Mouse (Mus musculus) urinary bladder, adult 2 months (tissue): ENCODE data around the gene Btf3. TPM values are rescaled to one million over a fixed set of nuclear protein-coding genes. Genes with fewer than 3 reads are reported as not detected.
A peak's percentile ranks its signal among the peaks of the same experiment; 100 is the strongest.

Experiments used
- DNase-seq: peaks from one replicate; pipeline ENCODE4 v3.0.0; 2022; ENCODE audit warnings: low spot score
- polyA plus RNA-seq: library from polyadenylated mRNA; depleted of rRNA; stranded (reverse); fragments of >200 nt; gene quantifications from 2 replicates; pipeline ENCODE4 v1.2.3, GENCODE M21; 2012; rRNA removed

Btf3 gene
- 665 and 770 TPM in 2 replicates for polyA plus RNA-seq

DNA sequence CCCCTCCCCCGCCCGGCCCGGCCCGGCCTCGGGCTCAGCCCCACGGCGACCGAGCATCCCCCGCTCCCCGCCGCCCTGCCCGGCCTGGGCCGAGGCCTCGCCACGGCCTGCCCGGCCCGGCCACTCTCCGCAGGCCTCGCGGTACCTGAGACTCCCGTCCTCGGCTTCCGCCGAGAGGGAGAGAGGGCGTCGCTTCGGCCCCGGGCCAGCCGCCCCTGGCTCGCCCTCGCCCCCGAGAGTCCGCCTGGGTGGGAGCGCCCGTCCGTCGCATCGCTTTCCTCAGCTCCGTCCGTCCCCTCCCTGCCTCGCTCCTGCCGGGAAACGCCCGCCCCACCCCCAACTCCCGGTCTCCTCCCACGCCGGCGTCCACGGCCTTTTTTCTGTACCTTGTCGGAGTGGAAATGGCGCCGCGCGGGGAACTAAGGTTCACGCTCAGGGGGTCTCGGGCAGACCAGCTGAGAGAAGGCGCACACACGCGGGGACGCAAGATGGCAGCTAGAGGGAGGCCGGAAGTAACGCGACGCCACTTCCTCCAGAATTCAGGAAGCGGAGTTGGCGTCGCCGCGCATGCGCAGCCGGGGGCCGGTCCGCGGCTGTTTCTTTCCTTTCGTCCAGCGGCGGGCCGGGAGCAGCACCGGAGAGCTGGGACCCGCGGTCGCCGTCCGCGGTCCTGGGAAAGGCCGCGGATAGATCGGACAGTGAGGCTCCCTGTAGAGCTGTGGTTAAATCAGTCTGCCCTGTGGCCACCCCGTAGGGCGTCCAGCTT lies at the start of gene Btf3:
Gene Btf3 (minus strand): TSS at position 527 of the 766 bp plus-strand sequence.
- peak; percentile 83 for DNase-seq

DNA sequence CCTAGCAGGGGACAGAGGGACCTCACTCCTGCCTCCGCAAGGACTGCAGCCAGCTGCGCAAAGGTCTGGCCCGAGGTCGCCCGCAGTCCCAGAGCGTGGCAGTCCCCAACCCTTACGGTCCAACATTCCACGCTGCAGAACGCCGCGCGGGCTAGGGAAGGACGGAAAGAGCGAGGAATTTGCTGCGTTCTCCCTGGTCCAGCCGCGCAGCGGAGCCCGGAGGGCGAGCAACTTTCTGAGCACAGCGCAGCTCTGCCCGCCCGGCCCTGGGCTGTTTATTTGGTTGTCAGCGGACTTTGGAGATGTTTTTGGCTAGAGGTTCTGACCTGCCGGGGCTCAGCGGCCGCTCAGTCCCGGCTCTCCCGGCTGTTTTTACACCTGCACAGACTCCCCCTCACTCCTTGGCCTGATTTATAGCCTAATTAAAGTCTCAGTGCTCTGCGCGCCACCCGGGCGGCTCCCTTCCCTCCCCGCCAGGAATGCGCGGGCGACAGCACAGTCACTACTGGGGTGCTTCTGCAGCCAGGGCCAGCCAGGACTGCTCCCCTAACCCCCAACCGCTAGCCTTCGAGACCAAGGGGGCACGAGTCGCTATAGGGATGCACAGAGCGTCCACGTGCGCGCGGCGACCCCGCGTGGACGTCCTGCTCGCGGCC lies 49.1 kb upstream of the Btf3 start:
- DNase-seq: no peak

DNA sequence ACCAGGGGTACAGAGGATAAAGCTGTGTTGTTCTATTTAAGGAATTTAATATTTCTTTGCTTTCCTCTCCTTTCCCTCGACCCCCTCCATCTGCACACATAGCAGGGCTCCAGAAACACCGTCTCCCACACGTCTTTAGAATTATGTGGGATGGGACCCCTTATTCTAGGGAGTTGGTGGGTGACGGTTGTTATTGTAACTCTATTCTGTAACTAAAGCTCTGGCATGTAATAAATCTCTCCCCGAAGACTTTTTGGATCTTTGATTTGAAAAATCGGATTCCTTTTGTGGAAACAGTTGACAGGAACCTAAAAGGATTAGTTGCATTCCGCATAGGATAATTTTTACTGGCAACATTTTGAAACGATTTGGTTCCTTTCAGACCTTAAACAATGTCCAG lies 48.3 kb upstream of the Btf3 start:
- DNase-seq: no peak

DNA sequence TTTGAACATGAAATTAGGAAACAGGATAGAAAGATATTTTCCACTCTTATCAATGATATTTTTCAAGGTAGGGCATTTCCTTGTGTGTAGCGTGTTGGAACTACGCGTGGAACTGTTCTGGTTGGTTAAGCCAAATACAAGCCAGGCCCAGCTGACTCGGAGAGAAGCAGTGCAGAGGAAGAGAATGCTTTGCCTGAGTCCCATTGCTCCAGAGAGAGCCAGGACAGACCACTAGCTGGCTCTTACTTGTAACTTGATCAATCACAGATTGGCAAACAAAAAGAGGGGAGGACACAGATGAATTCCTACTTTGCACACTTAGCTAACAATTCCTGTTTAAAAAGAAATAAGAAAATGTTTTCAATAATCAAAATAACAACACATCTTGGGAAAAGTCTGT lies 46.2 kb upstream of the Btf3 start:
- DNase-seq: no peak

DNA sequence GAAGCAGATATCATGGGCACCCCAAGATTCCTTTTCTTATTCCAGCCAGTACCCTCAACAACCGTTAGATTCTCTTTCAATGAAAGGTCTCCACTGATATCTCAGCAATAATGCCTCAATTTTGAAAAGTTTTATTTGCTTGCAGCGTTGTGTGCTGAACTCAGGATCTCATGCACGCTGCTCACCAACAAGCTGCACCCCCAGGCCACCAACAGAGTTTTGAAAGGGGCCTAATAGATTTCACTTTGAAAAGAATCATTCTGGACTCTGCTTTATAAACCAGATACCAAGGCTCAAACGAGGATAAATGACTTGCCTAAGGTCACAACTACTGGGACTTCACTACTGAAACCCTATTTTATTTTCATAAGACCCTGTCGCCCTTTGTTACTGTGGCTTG lies 44.4 kb upstream of the Btf3 start:
- no peak for DNase-seq

DNA sequence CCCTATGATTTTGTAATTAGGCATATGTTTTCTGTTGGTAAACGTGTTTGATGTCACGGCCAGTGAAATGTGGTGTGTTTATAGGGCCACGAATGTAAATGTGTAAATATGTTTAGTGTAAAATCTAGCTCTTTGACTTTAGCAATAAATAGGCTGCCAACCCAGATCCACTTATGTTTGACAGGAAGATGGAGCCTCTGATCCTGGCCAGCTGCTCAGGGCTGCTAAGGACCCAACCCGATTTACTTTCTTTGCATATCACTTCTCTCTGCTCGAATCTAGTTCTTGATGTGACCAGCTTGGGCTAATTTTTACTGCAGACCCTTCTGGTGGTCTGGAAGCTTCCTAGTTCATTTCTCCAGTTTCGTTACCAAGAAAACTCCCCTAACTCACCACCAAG lies 43.6 kb upstream of the Btf3 start:
- no peak for DNase-seq

DNA sequence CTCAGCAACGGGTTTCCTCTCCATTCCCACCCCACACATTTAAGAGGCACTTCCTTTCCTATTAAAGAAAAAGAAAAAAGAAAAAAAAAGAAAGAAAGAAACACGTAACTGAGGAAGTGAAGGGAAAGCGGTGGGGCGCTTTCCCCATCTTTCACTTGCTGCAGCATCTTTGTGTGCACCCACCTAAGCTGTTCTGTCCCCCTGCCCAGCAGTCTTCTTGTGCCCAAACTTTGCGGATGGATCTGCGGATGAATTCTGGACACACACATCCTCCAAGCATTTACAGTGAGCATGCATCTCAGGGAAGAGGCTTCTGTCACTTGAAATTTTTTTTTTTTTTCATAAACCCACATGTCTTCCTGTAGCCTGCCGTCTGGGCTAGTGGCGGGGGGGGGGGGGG lies 42.5 kb upstream of the Btf3 start:
- no peak for DNase-seq

DNA sequence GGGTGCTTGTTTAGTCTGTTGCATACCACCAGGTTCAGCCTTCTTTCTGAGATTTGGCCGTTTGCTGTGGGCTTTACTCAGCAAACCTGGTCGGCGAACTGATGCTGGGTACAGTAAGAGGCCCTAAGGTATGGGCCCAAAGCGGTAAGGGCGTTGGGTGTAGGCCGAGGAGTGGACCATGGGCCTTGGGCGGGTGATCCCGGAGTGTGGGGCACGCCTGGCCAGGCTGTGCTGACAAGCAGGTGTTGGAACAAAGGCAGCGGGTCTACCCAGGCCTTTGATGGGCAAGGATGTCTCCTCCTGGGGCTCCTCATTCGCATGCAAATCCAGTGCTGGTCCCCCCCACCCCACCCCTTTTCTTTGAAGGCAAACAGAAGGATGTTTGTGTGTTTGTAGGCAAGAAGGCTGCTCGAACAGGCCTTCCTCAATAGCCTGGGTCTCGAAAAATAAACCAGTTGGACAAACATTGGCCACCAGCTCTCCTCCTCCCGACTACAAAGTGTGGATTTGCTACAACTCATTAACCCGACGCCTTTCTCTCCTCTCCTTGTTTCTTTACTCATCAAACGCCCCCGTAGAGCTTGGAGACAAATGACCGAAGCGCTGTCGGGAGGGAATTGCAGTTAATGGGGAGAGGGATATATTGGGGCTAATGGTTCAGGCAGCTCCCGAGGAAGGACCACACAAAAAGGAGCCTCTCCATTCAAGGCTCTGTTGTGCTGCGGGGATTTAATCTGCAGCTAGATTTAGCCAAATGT lies 41.8 kb upstream of the Btf3 start:
- no peak for DNase-seq

DNA sequence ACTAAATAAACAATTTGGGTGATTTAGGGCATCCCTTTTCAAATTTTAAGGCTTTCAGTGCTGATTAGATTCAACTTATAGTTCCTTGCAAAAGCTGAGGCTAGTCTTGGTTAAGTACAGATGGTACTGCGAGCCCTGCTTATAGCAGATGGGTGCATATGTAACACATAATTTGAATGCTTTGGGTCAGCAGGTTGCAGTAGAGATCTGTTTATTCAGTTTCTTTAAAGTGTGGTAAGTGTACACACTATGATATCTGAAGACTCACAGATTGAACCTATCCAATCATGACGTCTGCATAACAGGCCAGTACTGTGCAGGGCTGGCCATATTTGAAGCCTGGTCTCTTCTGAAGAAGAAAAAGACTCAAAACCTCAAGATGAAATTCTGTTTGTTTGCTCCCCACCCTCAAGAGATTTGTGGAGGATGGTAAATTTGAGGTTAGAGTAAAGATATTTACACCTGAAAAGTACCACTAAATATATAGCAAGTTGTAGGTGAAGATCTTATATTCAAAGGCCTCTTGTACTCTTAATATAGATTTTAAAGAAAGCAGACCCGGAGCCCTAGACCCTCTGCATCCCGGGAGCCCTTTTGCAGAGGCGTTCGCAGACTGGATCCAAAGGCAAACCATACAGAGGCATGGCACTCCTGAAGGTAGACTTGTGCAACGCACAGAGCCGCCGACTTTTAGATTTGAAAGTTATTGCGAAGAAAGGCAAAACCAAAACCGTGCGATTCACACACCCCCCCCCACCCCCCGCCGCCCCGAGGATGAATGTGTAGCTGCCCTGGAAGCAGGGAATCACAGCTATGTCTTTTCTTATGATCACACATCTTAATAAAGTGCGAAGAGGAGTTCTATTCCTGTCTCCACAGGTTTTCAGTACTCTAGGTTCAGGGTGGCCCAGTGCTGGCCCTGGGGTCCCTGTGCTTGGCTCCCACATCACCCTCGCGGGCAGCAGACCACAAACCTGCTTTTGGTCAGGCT lies 40.9 kb upstream of the Btf3 start:
- DNase-seq: no peak

DNA sequence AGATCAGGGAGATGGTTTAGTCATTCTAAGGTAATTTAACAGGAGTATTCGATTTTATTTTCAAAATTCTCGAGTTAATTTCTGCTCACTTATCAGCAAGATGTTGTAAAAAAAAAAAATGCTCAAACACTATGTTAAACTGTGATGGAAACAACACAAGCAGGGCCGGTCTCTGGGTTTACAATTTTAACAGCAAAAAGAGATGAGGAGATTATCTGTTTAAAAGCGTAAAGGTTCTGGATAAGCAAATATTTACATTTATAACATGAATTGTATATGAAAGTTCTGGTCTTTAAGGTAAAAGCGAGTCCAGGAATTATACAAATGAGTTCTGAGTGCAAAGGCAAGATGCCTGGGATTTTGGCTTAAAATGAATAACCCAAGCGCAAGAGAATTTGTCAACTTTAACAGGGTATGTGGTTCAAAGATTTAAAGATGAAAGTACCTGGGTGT lies 40.2 kb upstream of the Btf3 start:
- DNase-seq: no peak

DNA sequence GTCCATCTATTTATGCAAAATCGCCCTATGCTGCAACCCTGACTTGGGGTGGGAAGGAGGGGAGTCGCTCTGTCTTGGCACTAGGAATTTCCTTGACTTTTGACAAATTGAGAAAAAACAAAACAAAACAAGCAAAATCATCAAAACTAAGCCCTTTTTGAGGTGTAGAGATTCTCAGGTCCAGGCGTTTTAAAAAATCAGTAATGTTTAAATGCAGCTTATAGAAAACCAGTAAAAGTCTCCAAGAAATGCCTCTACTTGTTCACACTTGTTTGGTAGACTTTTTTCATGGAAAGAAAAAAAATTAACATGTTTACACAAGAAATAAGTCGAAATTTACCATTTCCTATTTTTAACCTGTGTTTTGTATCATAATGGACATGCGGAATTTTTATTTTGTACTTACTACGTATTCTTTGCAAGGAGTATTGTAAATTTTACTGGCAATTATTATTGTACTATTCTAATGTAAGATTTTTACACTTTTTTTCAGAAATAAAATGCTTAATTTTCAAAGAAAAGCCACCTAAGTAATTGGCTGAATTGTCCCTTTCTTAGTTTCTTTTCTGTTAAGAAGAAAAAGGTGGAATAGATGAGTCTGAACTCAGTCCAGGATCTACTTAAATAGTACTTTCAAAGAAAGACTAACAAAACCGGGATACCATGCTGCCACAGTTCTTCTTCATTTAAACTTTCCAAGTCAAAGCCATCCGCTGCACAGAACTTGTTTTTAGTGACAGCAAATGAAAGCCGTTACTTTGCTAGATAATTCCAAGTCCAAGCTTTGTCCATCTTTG lies 39.6 kb upstream of the Btf3 start:
- no peak for DNase-seq

DNA sequence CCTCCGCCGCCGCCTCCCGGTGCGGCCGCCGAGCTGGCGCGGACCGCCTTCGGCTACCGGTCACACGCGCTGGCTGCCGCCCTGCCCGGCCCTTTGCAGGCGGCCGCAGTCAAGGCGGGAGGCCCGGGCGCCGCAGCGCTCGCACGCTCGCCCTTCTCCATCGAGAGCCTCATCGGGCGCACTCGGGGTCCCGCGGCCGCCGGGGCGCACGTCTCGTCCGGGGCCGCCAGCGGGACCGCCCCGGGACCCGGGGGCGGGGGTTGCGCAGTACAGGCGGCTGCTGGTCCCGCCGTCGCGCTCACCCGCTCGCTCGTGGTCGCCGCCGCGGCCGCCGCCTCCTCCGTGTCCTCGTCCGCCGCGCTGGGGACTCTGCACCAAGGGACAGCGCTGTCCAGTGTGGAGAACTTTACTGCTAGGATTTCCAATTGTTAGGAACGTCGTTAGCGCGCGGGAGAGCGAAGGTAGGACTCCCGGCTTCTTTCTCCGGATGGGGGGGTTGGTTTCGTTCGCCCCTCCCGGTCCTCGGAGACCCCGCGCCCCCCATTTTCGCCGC lies 38.8 kb upstream of the Btf3 start:
- peak; percentile 27 for DNase-seq

DNA sequence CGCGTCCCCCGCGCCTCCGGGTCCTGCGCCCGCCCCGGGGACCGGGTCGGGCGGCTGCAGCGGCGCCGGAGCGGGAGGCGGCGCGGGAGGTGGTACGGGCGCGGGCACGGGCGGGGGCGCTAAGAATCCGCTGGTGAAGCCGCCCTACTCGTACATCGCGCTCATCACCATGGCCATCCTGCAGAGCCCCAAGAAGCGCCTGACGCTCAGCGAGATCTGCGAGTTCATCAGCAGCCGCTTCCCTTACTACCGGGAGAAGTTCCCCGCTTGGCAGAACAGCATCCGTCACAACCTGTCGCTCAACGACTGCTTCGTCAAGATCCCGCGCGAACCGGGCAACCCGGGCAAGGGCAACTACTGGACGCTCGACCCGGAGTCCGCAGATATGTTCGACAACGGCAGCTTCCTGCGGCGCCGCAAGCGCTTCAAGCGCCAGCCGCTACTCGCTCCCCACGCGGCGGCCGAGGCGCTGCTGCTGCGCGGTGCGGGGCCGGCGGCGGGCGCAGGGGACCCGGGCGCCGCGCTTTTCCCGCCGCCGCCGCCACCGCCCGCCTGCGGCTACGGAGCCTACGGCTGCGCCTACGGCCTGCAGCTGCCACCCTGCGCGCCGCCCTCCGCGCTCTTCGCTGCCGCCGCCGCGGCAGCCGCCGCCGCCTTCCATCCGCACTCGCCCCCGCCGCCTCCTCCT lies 38.2 kb upstream of the Btf3 start:
- peak; percentile 27 for DNase-seq

DNA sequence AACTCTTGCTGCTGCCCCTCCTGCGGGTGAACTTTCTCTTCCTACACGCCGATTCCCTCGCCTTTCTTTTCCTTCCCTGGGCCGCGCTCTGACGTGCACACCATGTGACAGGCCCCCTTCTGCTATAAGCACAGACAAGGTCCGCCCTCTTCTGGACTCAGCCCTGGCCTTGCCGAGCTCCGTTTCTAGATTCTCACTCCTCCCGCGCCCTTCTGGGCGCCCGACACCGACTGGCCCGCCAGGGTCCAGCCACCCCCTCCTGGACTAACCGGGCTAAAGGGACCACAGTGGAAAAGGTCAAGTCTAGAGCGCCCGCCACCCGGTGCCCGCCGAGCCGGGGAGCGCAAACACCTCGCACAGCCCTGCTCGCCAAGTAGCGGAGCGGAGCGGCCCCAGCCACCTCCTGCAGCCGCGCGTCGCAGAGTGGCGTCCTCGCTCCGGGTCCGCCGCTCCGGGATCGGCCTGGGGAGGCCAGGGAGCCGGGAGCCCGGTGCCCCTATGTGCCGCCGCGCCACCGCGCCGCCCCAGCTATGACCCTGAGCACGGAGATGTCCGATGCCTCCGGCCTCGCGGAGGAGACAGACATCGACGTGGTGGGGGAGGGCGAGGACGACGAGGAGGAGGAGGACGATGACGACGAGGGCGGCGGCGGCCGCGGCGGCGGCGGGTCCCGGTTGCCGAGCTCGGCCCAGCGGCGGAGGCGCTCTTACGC lies 37.4 kb upstream of the Btf3 start, which contains the start of gene Foxd1:
Gene Foxd1 (plus strand): TSS at position 153 of the 712 bp plus-strand sequence.
- DNase-seq: peak; percentile 25

DNA sequence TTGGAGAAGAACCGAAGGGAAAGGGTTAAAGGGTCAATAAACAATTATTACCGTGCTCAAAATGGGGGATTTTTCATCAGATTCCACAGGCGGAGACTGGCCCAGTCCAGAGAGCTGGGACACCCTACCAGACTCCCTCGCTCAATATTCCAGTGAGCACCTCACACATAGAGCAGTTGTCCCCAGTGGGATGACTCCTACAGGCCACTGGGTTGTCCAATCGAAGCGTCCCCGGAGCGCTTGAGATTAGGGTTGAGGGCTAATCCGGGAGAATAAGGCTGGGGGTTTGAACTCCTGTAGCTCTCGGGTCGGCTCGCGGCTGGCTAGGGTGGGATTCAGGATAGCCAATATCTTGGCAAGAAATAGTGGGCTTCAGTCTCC lies 36.9 kb upstream of the Btf3 start:
- no peak for DNase-seq

DNA sequence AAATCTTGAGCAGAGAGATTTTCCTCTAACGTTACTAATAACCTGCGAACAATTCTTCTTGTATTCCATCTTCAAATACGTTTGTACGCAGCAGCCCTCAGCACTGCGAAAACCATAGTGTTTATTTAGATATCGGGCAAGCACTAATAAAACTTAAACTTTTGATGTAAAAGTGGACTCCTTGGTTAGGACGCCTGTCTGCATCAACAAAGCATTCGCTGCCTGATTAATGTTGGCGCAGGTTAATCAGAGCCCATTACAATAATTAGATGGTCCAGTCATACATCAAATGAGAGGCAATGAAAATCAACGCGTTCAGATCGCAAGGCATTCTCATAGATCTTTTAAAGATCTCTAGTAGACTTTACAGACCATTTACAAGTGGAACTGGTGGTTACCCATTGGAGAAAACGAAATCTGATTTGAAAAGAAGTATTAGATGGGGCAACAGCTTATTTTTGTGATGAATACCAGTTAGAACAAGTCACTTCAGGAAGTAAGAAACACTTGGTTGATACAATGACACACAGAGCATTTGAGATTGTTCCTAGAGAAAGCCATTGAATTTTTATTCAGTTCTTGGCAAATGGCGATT lies 35.7 kb upstream of the Btf3 start:
- DNase-seq: no peak

DNA sequence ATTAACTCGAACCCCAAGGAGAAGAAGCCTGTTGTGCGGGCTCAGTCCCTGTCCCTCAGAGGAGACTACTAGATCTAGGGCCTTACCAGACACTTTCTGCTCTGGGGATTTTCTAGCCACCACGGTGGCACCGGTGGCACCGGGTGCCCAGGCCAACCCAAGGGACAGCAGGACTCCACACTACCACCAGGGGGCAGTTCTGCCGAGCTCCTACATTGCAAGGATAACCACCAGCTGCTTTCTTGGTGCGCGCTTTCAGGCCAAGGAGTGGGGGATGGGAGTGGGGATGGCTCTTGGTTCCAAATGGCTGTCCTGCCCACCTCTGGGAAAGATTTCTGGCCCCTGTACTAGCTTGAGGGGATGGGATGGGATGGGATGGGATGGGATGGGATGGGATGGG lies 34.7 kb upstream of the Btf3 start:
- no peak for DNase-seq

DNA sequence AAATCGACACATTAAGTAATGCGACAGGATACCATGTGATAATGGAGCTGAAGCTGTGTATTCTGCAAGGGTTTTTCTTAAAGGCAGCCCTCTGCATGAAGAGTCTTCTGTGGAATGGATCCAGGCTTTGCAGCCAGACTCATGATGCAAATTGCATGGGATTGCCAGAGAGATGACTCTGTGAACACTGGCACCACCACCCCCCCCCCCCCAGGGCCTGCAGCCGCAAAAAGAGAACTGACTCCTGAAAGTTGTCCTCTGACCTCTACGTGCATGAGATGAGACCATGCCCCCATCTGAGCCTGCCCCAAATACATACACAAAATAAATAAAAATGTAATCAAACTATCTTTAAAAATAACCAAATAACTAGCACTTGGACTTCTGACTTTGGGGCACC lies 32.7 kb upstream of the Btf3 start:
- no peak for DNase-seq

DNA sequence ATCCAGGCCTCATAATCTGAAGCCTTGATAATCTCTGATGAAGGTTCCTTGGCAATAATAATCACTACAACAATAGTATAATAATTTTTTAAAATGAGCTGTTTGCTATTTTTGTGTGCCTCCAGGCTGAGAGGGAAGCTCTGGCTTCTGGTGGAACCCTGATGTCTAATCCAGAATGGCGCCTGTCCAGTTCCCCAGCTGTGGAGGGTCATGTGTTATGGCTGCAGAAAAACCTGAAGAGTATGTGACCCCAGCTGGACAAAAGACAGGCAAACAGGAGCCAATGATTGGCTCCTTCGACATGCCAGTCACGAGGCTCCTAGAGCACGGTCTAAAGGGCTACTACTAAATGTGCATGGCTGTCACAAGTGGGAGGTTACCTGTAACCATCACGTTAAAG lies 23.7 kb upstream of the Btf3 start:
- no peak for DNase-seq
